Mouse (Mus musculus): ENCODE results near the gene Atp2b2. TPM values are rescaled to one million over a fixed set of nuclear protein-coding genes. Genes with fewer than 3 reads are reported as not detected.

Gene Atp2b2
- total RNA-seq, 1 experiment from 2014 or later: 4.7 TPM

DNA sequence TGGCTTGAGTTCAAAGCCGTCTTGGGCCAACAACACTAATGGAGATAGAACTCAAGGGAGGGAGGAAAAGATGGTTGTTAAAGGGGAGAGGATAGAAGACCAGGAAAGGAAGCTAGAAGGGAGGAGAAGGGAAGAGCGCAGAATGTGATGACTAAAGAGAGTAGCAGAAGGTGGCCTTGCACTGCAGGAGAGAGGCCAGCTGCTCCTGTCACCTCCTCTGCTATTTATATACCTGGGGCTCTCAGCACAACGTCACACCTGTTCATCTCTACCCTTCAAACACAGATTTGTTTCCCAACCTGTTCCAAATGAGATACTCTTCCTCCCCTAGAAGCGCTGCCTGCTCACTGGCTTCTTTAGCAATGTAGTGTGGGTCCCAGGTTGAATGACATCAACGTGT, 101.1 kb downstream of the Atp2b2 start:
- DNase-seq: no peak

DNA sequence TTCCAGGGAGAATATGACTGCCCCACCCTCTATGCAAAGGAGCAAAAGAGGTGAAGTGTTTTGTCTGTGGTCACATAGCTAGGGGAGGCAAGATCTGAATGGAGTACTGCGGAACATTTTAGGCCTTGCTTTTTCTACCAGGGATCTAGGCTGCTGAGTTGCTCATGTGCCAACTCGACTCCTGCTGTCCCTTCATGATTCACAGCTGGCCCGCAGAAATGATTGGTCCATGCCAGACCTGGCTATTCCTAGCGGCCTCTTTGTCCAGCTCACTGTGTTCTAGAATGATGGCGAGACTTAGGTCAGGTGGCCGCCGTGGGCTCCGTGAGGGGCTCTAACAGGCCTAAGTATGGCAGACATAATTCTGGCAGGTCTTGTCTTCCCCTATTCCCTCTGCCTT, 103.0 kb downstream of the Atp2b2 start:
- no peak for DNase-seq

DNA sequence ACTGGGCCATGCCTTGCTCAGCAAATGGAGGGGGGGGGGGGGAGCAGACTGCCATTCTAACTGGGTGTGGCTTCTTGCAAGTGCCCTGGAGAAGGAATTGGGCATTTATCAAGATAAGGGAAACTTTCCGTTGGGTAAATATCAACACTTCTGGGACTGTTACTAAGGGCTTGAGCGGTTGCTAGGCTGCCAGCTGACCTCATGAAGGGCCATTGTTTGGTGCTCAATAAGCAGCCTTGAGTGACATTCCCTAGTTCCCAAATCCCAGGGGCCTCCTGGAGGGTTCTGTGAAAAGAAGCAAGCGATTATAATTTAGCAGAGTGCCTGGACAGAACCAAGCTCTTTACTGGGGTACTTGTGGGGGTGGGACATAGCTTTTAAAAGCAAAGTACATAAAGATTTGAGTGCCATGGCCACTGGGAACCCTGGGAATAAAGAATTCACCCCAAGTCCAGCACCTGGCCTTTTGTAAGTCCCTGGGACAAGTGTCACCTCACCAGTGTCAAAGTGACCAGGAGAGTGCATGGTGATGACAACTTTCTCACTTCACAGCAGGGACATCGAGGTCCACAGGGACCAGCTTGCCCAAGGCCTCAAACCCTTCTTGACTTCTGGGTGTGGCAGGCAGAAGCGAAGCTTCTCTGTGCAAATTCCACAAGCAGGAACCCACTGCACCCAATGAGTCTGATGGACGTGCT, 105.5 kb downstream of the Atp2b2 start:
- no peak for DNase-seq

DNA sequence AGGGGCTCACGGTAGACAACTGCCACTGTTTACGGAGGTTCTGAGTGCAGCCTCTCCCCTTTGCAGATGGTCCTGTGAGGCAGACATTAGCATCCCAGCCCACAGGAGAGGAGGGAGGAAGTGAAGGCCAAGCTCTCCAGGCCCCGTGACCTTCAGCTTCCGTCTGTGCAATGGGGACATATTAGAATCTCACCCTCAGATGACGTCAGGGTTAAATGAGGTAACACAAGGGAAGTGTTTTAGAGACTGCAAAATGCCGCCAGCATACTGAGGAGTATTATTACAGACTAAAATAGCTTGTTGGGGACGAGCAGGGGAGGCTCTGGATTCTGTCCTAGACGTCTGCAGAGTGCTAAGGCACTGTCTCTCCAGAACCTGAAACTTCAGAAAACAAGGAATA, 106.3 kb downstream of the Atp2b2 start:
- DNase-seq: no peak

DNA sequence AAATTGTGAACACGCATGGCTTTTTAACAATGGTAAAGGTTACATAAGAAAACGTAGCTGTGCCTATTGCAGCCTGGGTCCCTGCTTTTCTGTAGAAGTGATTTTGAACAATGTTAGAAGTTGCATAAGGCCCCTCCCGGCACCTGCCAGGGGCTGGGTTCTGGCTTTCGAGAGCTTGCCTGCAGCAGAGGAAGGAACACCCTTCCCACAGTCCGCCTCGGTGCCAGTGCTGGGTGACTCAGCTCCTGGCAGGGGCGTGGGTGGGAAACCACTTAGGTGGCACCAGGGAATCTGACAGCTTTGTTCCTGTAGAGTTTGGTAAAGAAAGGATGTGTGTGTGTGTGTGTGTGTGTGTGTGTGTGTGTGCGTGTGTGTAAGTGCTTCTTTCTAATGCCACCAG, 107.7 kb downstream of the Atp2b2 start:
- DNase-seq: peak; percentile 42

DNA sequence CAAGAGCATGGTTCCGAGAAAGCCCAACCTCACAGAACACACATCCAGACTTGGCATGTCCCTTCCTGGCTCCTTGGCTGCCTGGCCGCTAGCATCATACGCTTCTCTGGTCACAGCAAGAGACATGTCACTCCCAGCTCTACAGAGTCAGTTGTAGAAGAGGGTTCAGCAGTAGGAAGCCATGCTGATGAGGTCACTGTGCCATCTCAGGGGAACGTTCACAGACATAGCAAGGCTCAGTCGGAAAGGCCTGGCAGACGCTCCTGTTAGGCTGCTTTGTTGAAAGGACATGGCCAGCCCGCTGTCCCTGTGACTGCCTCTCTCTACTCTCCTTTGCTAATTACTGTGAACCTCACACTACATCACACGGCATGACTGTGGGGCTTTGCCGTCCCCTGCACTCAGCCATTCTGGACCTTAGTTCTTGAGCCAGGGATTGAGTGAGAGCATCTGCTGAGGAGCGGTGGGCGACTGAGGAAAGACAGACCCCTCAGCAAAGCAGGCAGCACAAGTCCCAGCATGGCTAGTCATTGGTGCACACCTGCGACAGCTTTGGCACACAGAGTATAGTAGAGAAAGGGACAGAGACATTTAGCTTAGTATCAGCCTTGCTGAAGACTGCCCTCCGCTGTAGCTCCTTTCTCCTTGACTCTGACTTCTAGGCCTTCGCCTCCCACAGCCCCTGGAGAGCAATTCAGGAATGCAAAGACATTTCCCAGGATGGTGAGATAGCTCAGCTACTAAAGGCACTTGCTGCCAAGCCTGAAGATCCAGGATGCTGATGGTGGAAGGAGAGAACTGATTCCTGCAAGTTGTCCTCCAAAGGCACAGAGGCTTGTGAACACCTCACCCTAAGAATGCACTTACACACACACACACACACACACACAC, 108.9 kb downstream of the Atp2b2 start:
- no peak for DNase-seq

DNA sequence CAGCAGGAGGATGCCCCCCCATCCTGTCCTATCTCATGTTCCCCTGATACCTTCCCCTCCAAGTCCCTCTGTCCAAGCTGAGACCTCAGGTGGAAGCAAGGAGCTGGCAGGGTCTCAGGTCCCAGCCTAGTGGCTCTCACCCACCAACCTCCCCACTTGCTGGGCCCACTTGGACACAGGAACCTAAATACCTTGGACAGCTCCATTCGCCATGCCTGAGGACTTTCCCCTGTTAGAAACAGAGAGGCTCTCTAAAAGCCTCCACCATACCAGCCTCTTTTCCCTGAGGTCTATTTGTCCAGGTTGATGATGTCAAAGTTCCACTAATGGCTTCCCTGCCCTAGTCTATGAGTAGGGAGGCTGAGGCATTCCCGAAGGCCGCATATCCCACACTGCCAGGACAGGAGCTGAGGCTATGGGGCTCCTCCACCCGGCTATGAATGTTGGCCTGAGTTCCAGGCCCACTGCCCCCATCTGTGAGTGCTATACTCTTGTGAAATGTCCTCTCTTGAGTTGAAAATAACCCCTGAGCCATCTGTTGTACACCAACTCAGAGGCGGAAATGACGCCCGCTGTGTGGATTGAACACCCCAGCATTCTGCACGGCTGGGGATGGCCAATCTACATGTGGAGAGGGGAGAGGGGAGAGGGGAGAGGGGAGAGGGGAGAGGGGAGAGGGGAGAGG, 113.1 kb downstream of the Atp2b2 start:
- no peak for DNase-seq

DNA sequence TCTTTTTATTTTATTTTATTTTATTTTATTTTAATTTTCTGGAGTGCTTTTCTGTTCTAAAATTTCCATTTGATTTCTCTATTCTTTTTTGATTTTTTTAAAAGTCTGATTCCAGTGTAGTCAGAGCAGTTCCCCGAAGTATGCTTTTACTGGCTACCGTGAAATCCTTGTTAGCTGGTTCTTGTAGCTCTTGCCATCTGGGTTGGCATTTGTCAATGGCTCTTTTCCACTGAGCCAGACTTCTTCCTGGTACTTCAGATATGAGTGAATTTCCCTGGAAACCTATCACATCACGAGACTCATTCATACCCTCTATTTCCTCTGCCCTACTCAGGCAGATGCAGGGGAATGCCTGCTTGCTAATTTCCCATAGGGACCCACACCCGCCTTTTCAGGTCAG, 119.2 kb downstream of the Atp2b2 start:
- DNase-seq: no peak

DNA sequence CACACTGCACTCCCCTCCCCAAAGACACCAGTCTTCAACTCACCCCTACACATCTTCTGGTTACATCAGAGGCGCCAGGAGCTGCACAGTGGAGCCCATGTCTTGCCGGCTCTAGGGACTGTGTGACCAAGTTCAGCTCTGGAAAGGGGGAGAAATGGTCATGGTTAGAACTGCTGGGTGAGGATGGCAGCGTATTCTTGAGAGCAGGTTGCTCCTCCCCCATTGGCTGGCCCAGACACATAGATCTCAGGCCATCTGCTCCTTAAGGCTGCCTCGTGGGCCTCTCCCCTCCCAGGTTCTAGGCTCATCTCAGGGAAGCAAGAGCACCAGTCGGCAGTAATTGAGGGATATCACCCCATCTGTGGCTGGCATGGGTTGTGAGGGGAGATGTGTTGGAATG, 121.9 kb downstream of the Atp2b2 start:
- DNase-seq: no peak

DNA sequence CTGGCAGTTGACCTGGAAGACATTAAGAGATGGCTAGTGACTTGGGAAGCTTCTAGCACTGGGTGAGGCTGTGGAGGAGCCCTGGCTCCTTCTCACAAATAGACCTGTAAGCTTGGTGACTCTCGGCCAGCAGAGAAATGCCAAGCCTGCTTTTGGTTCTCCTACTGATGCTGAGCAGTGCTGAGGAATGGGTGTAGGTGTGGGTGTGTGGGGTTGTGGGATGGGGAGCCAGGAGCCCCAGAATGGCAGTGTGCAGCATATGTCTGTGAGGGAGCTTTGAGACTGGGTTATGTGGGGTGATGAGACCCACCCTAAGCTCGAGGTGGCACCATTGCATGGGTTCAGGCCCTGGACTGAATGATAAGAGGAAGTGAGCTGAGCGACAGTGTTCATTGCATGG, 129.7 kb downstream of the Atp2b2 start:
- no peak for DNase-seq

DNA sequence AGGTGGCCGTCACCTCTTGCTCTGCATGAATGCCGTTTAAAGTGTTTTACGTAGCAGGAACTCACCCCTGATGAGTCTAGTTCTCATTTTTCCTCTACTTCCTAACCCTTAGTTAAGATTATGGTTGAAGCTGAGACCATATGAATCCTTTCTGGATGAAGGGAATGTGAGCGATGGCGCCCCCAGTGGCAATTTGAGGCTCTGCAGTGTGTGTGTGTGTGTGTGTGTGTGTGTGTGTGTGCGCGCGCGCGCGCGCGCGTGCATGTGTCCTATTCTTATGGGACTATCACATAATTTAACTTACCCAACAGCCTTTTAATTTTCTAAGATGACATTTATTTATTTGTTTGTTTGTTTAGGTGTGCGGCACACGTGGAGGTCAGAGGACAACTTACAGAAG, 131.3 kb downstream of the Atp2b2 start:
- no peak for DNase-seq

DNA sequence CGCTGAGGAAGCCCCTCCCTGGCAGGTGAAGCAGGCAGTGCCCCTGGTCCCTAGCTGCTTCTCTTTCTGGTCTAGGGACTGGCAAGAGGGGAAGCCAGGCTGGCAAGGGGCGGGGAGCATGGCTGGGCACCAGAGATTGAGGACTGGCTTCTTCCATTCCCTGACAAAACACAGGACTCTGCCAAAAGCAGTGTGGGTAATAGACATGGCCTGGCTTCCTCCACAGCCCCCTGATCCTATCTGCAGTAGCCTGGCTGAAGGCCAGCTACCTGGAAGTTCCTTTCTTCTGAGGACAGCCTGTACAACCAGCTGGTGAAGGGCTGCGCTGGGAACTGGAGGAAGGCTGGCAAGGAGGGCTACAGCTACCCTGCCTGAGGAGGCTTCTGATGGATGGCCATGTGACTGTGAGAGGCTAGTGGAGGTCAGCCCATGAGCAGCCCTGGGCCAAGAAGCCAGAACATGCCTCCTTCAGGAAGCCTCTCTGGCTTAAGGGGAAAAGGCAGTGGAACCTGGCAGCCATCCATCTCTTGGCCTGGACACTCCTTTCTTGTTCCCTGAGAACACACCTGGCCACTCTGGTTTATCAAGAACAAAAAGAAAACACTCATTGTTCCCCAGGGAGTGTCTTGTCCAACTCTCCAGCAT, 131.9 kb downstream of the Atp2b2 start:
- DNase-seq: no peak

DNA sequence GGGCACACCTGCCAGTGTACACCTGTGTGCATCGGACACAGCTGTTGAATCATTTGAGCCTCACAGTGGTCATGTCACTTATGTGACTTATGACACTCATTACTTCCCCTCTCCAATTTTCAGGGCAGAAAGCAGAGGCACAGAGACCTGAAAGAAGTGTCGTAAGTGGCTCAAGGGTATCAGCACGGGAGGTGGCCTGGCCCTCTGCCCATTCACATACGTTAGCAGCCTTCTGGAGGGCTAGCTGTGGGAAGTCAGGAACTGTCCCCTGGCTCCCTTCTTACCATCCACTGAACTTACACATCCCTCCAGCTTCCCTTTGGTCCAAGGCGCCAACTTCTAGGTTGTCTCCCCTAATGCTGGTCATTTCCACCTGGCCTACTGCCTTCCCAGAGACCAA, 132.6 kb downstream of the Atp2b2 start:
- DNase-seq: no peak

DNA sequence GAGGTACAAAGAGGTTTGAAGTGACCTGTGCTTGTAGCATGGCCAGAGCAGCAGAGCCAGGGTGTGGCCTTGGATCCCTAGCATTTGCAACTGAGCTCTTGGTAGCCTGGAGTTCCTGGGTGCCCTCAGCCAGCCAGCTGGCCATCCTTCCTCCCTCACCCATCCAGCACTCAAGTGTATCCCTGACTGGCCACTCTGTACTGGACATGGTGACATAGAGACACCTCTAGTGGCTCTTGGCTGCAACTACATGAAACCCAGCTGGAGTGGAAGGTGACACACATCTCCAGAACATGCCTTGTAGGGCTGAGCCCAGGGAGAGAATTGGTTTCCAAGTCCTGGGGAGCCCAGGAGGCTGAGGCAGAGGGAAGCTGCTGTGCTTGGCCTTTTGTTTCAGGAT, 134.3 kb downstream of the Atp2b2 start:
- DNase-seq: peak; percentile 15

DNA sequence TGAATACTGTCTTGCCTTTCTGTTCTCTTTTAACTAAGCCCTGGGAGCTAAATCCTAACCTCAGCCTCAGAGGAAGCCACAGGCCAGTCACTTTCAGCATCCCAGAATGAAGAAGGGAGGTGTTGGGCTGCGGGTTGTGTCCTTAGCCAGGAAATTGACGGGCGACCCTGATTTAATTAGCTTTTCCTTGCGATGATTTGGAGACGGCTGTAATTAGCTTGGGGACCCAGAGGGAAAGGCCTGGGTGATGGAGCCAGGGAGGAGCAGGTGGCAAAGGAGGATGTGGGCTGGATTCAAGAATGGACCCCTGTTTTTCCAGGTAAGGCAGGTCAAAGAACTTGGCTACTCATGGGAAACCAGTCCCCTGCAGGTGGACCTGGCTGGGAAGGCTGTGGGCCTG, 138.0 kb downstream of the Atp2b2 start:
- no peak for DNase-seq

DNA sequence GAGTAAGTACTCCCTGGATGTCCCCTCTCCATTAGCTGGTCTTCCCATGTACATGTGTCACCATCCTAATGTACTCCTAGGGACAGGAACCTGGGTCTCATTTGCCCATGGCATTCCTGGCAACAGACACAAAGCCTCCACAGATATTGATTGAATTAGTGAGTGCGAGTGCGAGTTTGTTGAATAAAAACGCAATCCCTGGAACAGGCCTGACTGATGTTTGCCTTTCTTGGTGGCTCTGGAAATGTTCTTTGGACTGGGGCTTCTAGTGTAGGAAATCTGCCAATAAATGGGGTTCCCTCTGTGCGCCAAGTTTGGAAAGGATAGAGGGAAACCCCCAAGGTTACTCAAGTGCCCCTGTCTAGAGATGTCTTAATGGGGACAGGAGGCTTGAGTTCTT, 146.4 kb downstream of the Atp2b2 start:
- no peak for DNase-seq

DNA sequence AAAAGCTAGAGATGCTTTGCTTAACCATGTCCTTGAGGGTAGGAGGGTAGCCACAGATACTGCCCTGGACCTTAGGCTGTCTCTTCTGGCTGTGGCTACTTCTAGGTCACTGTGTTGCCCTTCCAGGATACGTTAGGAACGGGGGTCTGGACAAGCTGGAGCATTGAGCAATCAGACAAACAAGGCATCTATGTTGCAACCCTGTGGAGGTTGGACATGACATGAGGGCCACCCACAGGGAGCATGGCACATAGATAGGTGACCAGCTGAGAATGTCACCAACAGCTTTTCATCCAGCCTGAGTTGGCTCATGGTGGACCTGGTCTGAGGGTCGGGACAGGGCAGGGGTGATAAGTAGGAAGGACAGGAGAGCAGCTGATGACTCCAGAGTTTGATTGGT, 148.4 kb downstream of the Atp2b2 start:
- DNase-seq: no peak

DNA sequence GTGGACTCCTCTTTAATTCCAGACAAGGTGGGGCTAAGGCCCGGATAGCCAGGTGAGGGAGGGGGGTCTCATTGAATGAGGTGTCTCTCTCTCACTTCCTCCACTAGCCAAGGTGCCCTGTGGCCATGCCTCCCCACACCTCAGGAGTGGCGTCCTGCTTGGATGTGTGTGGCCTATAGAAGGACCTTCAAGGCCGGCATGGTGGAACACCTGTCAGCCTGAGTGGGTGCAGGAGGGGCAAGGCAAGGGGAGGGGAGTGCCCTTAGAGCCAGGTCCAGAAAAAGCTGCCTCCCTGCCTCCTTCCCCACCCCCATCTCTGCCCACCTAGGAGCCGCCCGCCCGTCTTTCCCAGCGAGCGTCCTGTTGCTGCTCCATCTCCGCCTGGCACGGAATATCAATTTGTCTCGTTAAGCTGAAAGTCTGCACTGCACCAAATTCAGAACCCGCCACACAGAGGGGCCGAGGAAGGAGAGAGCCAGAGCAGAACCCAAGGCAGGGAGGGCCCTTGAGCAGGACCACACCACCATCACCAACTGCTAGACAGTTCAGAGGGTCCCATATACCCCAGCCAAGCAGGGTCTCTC, 150.2 kb downstream of the Atp2b2 start:
- no peak for DNase-seq

DNA sequence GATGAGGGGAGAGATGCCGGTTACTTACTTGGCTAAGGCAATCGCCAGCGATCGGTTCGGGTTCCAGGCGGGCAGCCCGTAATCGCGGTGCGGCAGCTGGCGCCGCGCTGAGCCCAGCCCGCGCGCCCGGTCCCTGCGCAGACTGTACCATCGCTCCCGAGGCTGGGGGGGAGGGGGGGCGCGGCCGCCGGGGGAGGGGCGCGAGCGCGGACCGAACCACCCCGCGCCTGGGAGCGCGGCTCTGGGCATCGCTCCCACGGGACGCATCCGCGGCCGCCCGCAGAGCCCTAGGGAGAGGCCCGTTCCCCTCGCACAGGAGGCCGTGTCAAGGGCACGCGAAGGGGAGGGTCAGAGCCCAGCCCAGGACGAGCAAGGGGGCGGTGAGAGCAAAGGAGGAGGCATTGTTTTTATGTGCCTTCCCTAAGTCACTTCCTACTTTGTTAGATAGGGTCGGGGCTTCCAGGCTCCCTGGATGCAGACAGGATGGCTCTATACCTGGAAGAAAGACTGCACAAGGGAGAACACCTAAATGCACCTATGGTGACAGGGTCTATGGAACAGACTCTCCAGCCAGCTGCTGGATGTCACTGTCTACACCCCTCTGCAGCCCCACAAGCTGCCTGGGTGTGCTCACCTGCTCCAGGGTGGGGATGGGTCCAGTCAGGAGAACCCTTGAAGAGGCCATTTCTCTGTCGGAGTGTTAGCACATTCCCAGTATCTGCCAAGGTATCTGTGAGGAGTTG, 151.0 kb downstream of the Atp2b2 start:
- peak; percentile 20 for DNase-seq

DNA sequence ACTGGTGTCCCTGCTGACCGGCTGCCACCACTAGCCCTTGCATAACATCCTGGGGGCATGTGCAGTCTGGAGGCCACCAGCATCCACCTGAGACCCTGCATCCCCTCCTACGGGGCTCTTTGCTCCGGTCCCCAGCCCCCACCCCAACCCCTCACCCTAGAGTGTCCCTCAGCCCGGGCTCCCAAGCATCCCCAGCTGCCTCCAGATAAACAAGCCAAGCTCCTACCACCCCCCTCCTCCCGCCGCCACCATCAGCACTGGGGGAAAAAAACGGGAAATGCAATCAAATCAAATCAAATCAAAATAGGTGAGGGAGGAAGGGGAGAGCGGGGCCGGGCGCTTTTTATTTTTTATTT, 151.6 kb downstream of the Atp2b2 start:
- no peak for DNase-seq

DNA sequence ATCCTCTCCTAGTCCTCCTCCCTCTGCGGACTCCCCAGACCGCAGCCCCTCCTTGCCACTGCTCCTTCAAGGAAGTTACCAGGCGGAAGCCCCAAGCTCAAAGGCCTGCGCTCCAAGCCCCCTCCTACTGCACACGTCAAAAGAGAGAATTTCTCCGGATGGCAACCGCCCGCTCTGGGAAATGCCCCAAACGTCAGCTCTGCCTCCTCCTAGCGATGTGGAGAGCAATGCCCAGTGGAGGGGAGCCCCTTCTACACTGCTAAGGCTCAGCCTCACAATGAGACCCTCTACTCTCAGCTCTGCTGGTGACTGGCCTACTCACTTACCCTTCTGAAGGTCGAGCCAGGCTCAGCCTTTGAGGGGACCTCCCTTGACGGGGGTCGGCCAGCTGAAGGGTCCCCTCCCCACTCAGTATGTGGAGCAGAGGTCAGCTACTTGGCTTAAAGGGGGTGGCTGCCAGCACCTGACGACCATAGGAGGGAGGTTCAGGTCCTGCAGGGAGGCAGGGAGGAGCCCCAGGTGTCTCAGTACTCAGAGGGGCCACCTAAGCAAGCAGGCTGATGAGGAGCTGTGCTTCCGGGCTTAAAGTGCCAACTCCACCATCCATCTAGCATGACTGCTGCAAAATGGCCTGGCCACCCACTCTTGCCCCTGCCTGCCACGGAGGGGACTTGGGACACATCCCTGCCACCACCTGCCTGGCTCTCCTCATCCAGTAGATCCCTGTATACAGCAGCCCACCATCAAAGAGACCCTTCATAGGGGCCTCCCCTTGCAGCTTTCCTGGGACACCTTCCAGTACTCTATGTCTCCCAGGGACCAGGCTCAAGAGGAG, 152.2 kb downstream of the Atp2b2 start:
- no peak for DNase-seq

All from adrenal gland, postnatal 14 days (tissue).